Mouse (Mus musculus): ENCODE data around the gene Pdcd1lg2. TPM values are rescaled to one million over a fixed set of nuclear protein-coding genes. Genes with fewer than 3 reads are reported as not detected.

The Pdcd1lg2 gene
- polyA plus RNA-seq, 1 experiment from 2014 or later: not detected

DNA sequence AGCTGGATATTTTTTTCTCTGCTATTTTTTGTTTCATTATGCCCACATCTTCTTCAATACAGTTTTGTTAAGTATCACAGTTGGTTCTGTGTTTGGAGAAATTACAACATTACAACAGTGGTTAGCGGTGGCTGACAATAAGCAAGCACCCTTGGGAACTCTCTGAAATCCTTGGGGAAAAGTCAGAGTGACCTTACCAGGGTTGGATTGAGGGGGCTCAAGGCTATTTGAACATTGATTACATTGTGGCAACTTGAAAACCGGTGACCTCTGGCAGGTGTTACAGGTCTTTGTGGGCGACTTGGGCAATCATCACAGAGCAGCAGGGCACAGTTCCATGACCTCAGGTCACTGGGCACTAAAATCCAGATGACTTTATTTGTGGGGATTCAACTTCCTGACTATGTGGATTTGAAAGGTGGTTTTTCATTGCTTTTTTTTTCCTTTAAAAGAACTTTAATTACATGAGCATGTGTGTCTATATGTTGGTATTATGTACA lies 79.1 kb downstream of the Pdcd1lg2 start:
- Histone ChIP-seq H3K36me3 (no peaks in the 10 kb centered on the region), H3K27ac (replicated peaks) (no peak overlapping the region), H3K9me3 (no peaks in the 10 kb centered on the region), H3K4me1 (no peaks in the 10 kb centered on the region), H3K27me3 (no peaks in the 10 kb centered on the region; the same call in 1 of the 2 replicates), H3K4me2 (replicated peaks) (no peak overlapping the region), H3K9ac (replicated peaks) (no peak overlapping the region), H3K4me3 (no peak overlapping the region)
- WGBS: 86% methylated on average over 3 of the region's 3 CpGs
- ATAC-seq (ENCODE audit: low FRiP score, low read depth): no peak

DNA sequence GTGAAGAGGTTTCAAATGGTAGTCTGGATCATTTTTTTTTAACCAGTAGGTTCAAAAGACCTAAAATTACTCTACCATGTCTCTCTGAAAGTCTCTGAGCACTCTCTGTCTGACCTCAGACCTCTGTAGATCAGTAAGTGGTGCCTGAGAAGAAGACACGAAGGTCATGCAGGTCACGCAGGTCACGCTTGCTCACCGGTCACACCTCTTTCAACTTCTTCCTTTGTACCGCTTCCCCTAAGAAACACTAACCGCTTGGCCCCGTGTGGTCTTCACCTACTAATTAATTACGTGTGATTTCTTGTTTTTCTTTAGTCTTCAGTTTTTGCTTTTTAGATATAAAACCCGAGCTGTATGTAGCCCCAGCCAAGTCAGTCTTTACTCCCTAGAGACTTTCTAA lies 80.7 kb downstream of the Pdcd1lg2 start:
- WGBS: 74% methylated on average over 9 of the region's 9 CpGs
- Histone ChIP-seq H3K4me2 (replicated peaks) (no peak overlapping the region), H3K27ac (replicated peaks) (no peak overlapping the region), H3K9ac (replicated peaks) (no peak overlapping the region), H3K4me1 (no peaks in the 10 kb centered on the region), H3K27me3 (no peaks in the 10 kb centered on the region), H3K4me3 (no peak overlapping the region), H3K9me3 (no peaks in the 10 kb centered on the region), H3K36me3 (no peaks in the 10 kb centered on the region)
- ATAC-seq (ENCODE audit: low FRiP score, low read depth): no peak

DNA sequence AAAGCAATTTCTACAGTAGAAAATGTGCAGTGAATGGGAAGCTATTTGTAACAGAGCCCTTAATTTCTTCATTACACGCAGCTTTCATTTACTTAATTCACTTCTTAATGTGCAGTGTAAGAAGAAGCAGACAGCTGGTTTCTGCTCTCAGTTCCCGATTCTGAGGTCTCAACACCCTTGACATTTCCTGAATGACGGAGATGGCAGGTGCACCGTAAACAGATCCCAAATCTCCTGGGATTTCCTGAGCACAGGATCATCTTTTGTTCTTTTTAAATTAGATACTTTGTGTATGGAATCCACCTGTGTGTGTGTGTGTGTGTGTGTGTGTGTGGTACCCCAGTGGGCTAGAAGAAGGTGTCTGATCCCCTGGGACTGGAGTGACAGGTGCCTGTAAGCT lies 83.7 kb downstream of the Pdcd1lg2 start:
- no peaks in the 10 kb centered on the region for H3K9me3 ChIP-seq
- H3K4me1 ChIP-seq: no peaks in the 10 kb centered on the region
- no peak overlapping the region for H3K9ac ChIP-seq (replicated peaks)
- H3K4me3 ChIP-seq: no peak overlapping the region
- H3K27ac ChIP-seq (replicated peaks): no peak overlapping the region
- WGBS: 74% methylated on average over 4 of the region's 4 CpGs
- no peaks in the 10 kb centered on the region for H3K36me3 ChIP-seq
- H3K4me2 ChIP-seq (replicated peaks): no peak overlapping the region
- no peaks in the 10 kb centered on the region for H3K27me3 ChIP-seq
- no peak for ATAC-seq (ENCODE audit: low FRiP score, low read depth)

DNA sequence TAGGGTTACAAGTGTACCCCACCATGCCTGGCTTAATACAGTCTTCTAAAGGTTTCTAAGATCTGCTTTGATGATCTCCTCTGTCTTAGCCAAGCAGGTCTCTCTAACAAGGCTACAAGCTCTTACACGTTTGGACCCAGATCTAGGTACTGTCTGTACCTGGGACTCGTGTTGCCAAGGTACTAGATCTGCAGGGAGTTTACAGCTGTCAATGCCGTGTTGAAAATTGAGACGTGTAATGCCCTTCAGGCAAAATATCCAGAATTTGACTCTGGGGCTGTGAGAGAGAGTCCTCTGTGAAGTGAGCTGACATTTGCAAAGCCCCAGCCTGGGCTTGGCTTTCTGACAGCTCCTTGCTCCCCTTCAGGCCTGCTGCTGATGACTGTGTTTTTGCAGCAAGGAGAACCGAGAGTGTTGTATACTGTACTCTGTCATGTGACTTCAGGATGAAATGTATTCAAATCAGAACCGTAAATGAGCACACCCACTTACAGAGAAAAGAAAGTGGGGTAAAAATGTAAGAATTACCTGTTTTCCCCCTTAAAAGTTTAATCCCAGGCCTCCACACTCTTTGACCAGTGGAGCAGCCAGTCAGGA lies 85.4 kb downstream of the Pdcd1lg2 start:
- Histone ChIP-seq H3K27me3 (peaks cover 3% of the 10 kb centered on the region; the same call in 1 of the 2 replicates), H3K4me2 (replicated peaks) (no peak overlapping the region), H3K9ac (replicated peaks) (no peak overlapping the region), H3K4me1 (no peaks in the 10 kb centered on the region), H3K9me3 (no peaks in the 10 kb centered on the region), H3K36me3 (no peaks in the 10 kb centered on the region), H3K4me3 (no peak overlapping the region), H3K27ac (replicated peaks) (no peak overlapping the region)
- ATAC-seq (ENCODE audit: low FRiP score, low read depth): no peak
- 82% methylated on average over 6 of the region's 6 CpGs for WGBS

DNA sequence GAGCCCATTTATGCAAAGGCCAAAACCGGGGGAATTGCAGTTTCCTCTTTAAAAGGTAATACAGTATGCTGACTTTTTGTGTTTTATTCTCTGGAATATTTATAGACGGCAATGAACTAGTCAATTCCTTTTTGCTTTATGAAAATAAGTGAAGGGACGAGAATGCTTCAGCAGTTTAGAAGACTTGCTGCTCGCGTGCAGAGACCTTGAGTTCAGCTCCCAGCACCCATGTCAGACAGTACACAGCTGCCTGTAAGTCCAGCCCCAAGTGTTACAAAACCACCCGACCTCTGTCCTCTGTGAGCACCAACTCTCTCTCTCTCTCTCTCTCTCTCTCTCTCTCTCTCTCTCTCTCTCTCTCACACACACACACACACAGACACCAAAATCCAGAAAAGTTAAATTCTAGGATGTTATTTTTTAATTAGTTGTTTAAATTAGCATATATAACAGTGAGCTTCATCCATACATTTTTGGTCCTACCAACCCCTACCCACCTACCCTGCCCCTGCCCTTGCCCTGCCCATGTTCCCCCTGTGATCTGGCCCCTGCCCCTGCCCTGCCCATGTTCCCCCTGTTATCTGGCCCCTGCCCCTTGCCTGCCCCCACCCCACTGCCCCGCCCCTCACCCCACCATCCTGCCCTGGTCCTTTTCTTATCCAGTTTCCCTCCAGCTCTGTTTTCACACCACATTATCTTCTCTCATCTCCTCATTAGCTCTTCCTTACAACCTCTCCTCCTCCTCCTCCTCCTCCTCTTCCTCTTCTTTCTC lies 86.3 kb downstream of the Pdcd1lg2 start:
- no peak overlapping the region for H3K4me2 ChIP-seq (replicated peaks)
- no peak overlapping the region for H3K27ac ChIP-seq (replicated peaks)
- H3K4me3 ChIP-seq: no peak overlapping the region
- no peaks in the 10 kb centered on the region for H3K36me3 ChIP-seq
- WGBS: 81% methylated on average over 7 of the region's 7 CpGs
- H3K9ac ChIP-seq (replicated peaks): no peak overlapping the region
- no peaks in the 10 kb centered on the region for H3K4me1 ChIP-seq
- ATAC-seq (ENCODE audit: low FRiP score, low read depth): no peak
- H3K9me3 ChIP-seq: no peaks in the 10 kb centered on the region
- H3K27me3 ChIP-seq: peaks cover 3% of the 10 kb centered on the region; the same call in 1 of the 2 replicates

DNA sequence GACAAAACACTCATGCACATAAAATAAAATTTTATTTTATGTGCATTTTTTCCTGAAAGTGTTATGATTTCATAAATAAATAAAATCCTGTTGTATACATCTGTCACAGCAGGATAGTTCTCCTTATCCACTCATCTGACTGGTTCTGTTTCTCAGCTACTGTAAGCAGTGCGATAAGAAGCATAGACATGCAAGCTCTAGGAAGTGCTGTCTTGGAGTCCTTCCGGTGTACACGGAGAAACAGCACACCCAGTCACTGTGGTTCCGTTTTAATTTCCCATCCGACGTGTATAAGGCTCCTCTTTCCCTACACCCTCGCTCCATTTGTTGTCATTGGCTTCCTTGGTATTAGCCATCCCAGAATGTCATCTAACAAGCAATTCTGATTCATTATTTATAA lies 87.2 kb downstream of the Pdcd1lg2 start:
- H3K27me3 ChIP-seq: peaks cover 3% of the 10 kb centered on the region; the same call in 1 of the 2 replicates
- H3K9me3 ChIP-seq: no peaks in the 10 kb centered on the region
- 86% methylated on average over 7 of the region's 7 CpGs for WGBS
- H3K9ac ChIP-seq (replicated peaks): no peak overlapping the region
- H3K36me3 ChIP-seq: no peaks in the 10 kb centered on the region
- no peak overlapping the region for H3K4me2 ChIP-seq (replicated peaks)
- no peak overlapping the region for H3K4me3 ChIP-seq
- no peaks in the 10 kb centered on the region for H3K4me1 ChIP-seq
- no peak overlapping the region for H3K27ac ChIP-seq (replicated peaks)
- ATAC-seq (ENCODE audit: low FRiP score, low read depth): no peak

DNA sequence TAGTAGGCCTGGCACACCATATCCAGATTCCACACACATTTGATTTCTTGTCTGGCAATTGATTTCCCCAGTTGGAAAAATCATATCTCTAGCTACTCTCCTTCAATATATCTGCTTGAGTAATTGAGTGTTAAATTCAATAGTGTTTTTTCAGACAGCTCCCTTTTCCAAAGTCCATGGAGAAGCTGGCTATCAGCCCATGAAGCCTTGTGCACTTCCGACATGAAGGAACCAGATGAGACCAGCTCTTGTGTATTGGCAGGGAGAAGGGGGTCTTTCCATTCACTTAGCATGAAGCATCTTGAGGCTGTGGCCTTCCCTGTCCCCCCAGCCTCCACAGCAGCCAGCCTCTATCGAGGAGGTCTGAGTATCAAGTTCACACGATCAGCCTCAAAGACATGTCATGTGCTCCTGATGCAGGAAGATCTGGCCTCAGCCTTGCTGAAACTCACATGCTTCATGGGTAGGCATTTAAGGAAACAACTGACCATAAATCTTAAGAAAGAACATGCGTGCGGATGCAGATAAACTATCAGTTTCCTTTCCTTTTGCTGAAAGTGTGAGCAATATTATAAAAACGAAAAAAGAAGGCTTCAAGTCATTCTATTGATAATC lies 88.2 kb downstream of the Pdcd1lg2 start:
- ATAC-seq (ENCODE audit: low FRiP score, low read depth): no peak
- no peak overlapping the region for H3K9ac ChIP-seq (replicated peaks)
- H3K27ac ChIP-seq (replicated peaks): no peak overlapping the region
- peaks cover 3% of the 10 kb centered on the region; the same call in 1 of the 2 replicates for H3K27me3 ChIP-seq
- 79% methylated on average over 6 of the region's 6 CpGs for WGBS
- H3K36me3 ChIP-seq: no peaks in the 10 kb centered on the region
- H3K9me3 ChIP-seq: no peaks in the 10 kb centered on the region
- H3K4me3 ChIP-seq: no peak overlapping the region
- no peak overlapping the region for H3K4me2 ChIP-seq (replicated peaks)
- H3K4me1 ChIP-seq: no peaks in the 10 kb centered on the region

DNA sequence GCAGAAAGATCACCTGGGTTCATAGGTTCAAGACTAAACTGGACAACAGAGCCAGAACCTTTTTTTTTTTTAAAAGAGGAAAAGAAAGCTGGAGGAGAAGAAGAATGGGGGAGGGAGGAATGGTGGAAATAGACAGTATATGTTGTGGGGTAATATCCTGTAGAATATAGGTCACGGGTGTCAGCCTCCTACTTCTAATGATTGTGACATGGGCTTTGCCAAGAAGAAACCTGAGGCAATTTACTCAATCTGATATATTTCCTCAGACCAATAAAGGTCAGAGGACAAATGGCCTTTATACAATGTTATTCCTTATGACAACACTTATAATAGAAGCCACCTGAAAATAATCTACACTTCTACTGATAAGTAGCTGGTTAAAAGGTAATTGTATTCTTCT lies 89.6 kb downstream of the Pdcd1lg2 start:
- Histone ChIP-seq H3K4me2 (replicated peaks) (no peak overlapping the region), H3K27ac (replicated peaks) (no peak overlapping the region), H3K36me3 (no peaks in the 10 kb centered on the region), H3K9me3 (no peaks in the 10 kb centered on the region), H3K27me3 (peaks cover 3% of the 10 kb centered on the region; the same call in 1 of the 2 replicates), H3K9ac (replicated peaks) (no peak overlapping the region), H3K4me1 (no peaks in the 10 kb centered on the region), H3K4me3 (no peak overlapping the region)
- no peak for ATAC-seq (ENCODE audit: low FRiP score, low read depth)
- WGBS: 70% methylated on average over 1 of the region's 1 CpGs

DNA sequence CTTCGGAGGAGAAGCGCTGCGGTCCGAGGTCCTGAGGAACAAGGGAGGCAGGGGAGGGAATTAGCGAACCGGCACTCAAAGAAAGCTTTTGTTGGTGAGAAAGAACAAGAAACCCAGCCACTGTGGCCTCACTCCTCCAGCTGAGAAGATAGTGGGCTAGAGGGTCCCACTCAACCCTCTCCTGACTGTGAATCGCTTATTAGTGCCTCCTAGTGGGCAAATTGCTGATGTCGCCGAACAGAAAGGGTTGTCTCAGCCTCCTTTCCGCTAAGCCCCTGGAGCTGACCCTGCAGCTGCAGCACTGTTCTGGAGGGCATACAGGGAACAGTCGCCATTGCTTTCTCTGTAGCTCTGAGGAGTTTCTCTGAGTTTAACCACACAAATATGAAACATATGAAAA lies 90.4 kb downstream of the Pdcd1lg2 start:
- Histone ChIP-seq H3K27ac (replicated peaks) (no peak overlapping the region), H3K4me3 (peak overlapping the region; percentile 9; the same call in 1 of the 2 replicates), H3K9me3 (no peaks in the 10 kb centered on the region), H3K4me1 (no peaks in the 10 kb centered on the region), H3K27me3 (peaks cover 3% of the 10 kb centered on the region; the same call in 1 of the 2 replicates), H3K9ac (replicated peaks) (no peak overlapping the region), H3K36me3 (no peaks in the 10 kb centered on the region), H3K4me2 (replicated peaks) (peak overlapping the region; percentile 37)
- 0 out of 2 replicates have a peak, but pooled peaks have one; percentile 27 for ATAC-seq (ENCODE audit: low FRiP score, low read depth)
- WGBS: 42% methylated on average over 11 of the region's 11 CpGs

DNA sequence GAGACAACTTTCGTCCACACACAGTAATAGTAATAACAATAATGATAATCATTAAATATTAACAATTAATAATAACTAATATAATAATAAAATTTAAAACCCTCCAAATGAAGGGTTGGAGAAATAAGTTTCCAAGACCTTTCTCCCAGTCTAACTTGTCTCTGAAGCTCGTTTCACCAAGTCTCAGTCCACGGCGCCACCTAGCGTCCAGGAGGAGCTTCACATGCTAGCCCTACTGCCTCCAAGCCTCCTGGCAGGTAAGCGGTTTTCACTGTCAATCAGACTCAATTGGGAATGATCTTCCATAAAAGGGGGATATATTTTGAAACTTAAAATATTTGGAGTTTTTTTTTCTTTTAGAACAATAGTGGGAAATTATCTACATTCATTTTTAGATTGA lies 90.8 kb downstream of the Pdcd1lg2 start:
- WGBS: 15% methylated on average over 6 of the region's 6 CpGs
- no peak overlapping the region for H3K27ac ChIP-seq (replicated peaks)
- H3K9ac ChIP-seq (replicated peaks): no peak overlapping the region
- H3K36me3 ChIP-seq: no peaks in the 10 kb centered on the region
- H3K4me2 ChIP-seq (replicated peaks): peak overlapping the region; percentile 37
- H3K4me3 ChIP-seq: no peak overlapping the region
- peaks cover 3% of the 10 kb centered on the region; the same call in 1 of the 2 replicates for H3K27me3 ChIP-seq
- H3K4me1 ChIP-seq: no peaks in the 10 kb centered on the region
- no peaks in the 10 kb centered on the region for H3K9me3 ChIP-seq
- ATAC-seq (ENCODE audit: low FRiP score, low read depth): no peak

DNA sequence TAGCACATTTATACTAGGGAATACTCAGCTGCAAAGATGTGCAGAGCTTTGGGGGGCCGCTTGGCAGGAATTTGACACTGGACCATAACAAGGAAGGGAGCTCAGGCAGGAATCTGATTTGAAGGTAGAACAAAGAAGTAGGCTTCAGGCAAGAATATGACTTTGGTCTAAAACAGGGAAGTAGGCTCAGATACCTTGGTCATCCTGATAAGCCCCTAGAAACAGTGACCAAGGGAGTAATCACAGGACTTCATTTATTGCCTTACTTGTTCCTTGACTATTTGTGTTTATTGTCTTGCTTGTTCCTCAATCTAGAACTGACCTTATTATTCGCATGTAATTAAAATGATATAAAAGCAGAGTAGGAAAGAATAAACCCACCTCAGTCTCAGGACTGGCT lies 93.4 kb downstream of the Pdcd1lg2 start:
- Histone ChIP-seq H3K36me3 (no peaks in the 10 kb centered on the region), H3K27ac (replicated peaks) (no peak overlapping the region), H3K4me2 (replicated peaks) (no peak overlapping the region), H3K27me3 (peaks cover 3% of the 10 kb centered on the region; the same call in 1 of the 2 replicates), H3K4me1 (no peaks in the 10 kb centered on the region; the same call in 1 of the 2 replicates), H3K9ac (replicated peaks) (no peak overlapping the region), H3K4me3 (no peak overlapping the region), H3K9me3 (no peaks in the 10 kb centered on the region)
- WGBS: 75% methylated on average over 2 of the region's 2 CpGs
- ATAC-seq (ENCODE audit: low FRiP score, low read depth): no peak

DNA sequence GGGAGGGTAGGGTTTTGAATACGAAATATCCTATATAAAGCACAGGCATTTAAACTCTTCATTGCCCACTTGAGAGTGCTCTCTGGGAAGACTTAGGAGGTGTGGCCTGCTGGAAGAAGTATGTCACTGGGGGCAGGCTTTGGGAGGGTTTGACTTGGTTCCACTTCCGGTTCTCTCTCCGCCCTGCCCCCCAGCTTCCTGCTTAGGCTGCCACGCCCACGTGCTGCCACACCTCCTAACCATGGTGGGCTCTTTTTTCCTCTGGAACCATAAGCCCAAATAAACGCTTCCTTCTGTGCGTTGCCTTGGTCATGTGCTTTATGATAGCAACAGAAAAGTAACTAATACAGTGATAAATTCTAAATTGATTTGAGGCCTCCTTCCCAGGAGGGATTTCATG lies 94.9 kb downstream of the Pdcd1lg2 start:
- Histone ChIP-seq H3K4me3 (no peak overlapping the region), H3K9me3 (no peaks in the 10 kb centered on the region), H3K36me3 (no peaks in the 10 kb centered on the region), H3K4me1 (no peaks in the 10 kb centered on the region; the same call in 1 of the 2 replicates), H3K9ac (replicated peaks) (no peak overlapping the region), H3K27me3 (no peaks in the 10 kb centered on the region), H3K4me2 (replicated peaks) (no peak overlapping the region), H3K27ac (replicated peaks) (no peak overlapping the region)
- ATAC-seq (ENCODE audit: low FRiP score, low read depth): no peak
- 86% methylated on average over 7 of the region's 7 CpGs for WGBS

All from midbrain, embryonic 12.5 days (tissue).